Mouse (Mus musculus): Measurements from ENCODE around the gene Rora.

DNA sequence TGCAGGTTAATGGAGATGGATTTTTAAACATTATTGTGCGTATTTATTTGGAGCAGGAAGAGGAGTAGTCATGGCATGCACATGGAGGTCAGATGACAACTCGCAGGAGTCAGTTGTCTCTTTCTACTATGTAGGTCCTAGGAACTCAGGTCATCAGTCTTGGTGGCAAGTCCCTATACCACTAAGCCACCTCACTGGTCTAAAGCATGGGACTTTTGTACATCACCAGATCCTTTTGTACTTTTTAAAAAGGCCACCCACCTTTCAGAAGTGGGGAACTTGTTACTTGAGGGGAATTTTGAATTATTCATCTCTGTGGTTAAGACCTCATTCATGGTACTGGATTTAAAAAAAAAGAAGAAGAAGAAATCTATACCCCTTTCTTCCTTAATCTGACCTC is 696.0 kb downstream of the Rora start:
- TF ChIP-seq CTCF (IDR thresholded peaks at IDR 0.05; ENCODE audit: borderline replicate concordance, extremely low read depth, insufficient read depth, insufficient read length) (no peak), POLR2A (IDR thresholded peaks at IDR 0.05; ENCODE audit: borderline replicate concordance, extremely low read depth, insufficient read depth, insufficient read length, poor library complexity, severe bottlenecking) (no peak)

Measured in brain, embryonic 14.5 days (tissue).